Mouse (Mus musculus) macrophage (primary cell): Measurements from ENCODE around the gene Znrf4. TPM values are rescaled to one million over a fixed set of nuclear protein-coding genes. Genes with fewer than 3 reads are reported as not detected.

Source experiments
- polyA plus RNA-seq: library from polyadenylated mRNA; stranded (reverse); fragments of 250-400 nt; gene quantifications from 3 replicates; pipeline ENCODE4 v1.2.4, GENCODE M21; 2018; ENCODE audit warnings: inconsistent platforms

The Znrf4 gene
- polyA plus RNA-seq, 1 experiment from 2014 or later: not detected

Other genes starting within 250 kb of the Znrf4 start
- gene Ticam1, start 235.6 kb downstream of the Znrf4 start, polyA plus RNA-seq: 19.5 to 36.1 TPM (median 21.2 TPM) in 3 replicates
- gene Plin3, start 219.6 kb downstream of the Znrf4 start, polyA plus RNA-seq: 40.0 to 53.0 TPM (median 46.8 TPM) in 3 replicates
- not detected in 3 replicates for gene Arrdc5, start 212.1 kb downstream of the Znrf4 start, polyA plus RNA-seq
- 2.3 to 57.4 TPM (median 13.6 TPM) in 3 replicates for gene Uhrf1, start 209.1 kb downstream of the Znrf4 start, polyA plus RNA-seq
- gene Kdm4b, start 186.4 kb downstream of the Znrf4 start, polyA plus RNA-seq: 6.8 to 13.1 TPM (median 8.6 TPM) in 3 replicates
- 13.0 to 25.1 TPM (median 19.4 TPM) in 3 replicates for gene Ptprs, start 35.9 kb downstream of the Znrf4 start, polyA plus RNA-seq
- gene Gm20219, start 42.0 kb upstream of the Znrf4 start, polyA plus RNA-seq: 0.11 to 0.21 TPM in 2 of 3 replicates, not detected in the other
- gene Safb2, start 72.2 kb upstream of the Znrf4 start, polyA plus RNA-seq: 63.5 to 115 TPM (median 92.8 TPM) in 3 replicates
- gene Safb, start 72.4 kb upstream of the Znrf4 start, polyA plus RNA-seq: 51.7 to 66.4 TPM (median 57.5 TPM) in 3 replicates
- 47.7 to 86.1 TPM (median 67.9 TPM) in 3 replicates for gene 2410015M20Rik, start 97.3 kb upstream of the Znrf4 start, polyA plus RNA-seq
- gene Rpl36, start 101.0 kb upstream of the Znrf4 start, polyA plus RNA-seq: 397 to 1,686 TPM (median 1,348 TPM) in 3 replicates
- gene Lonp1, start 114.5 kb upstream of the Znrf4 start, polyA plus RNA-seq: 25.9 to 34.1 TPM (median 32.5 TPM) in 3 replicates
- not detected in 3 replicates for gene Catsperd, start 115.7 kb upstream of the Znrf4 start, polyA plus RNA-seq
- gene Ranbp3, start 160.9 kb upstream of the Znrf4 start, polyA plus RNA-seq: 29.0 to 44.8 TPM (median 40.5 TPM) in 3 replicates
- gene Ndufa11, start 205.3 kb upstream of the Znrf4 start, polyA plus RNA-seq: 42.6 to 135 TPM (median 106 TPM) in 3 replicates
- 4.5 to 9.8 TPM (median 5.3 TPM) in 3 replicates for gene Vmac, start 205.6 kb upstream of the Znrf4 start, polyA plus RNA-seq
- not detected in 3 replicates for gene Nrtn, start 245.1 kb upstream of the Znrf4 start, polyA plus RNA-seq